Mouse (Mus musculus) midbrain, embryonic 10.5 days (tissue): ENCODE data around the gene Efcab12. TPM values are rescaled to one million over a fixed set of nuclear protein-coding genes. Genes with fewer than 3 reads are reported as not detected.
"Not testable (repeated sequence)": the region's sequence is repeated elsewhere in the genome, so short reads cannot be mapped to it uniquely, and the experiment has no call there.

Source experiments
- DNase-seq: peaks from one replicate; pipeline ENCODE4 v3.0.0-alpha.2; 2017; ENCODE audit warnings: low spot score
- H3K27ac ChIP-seq: fragments of 300-500 bp; sonication (generic); replicated peaks from 2 replicates; pipeline ENCODE4 v1.5.1; 2016; ENCODE audit warnings: mild to moderate bottlenecking
- H3K27me3 ChIP-seq: fragments of 300-500 bp; sonication (generic); 2 replicates; pipeline ENCODE4 v1.6.1; 2016; ENCODE audit warnings: low read depth, mild to moderate bottlenecking; ENCODE audit not compliant: poor library complexity, severe bottlenecking
- H3K36me3 ChIP-seq: fragments of 300-500 bp; sonication (generic); 2 replicates; pipeline ENCODE4 v1.6.1; 2016; ENCODE audit warnings: mild to moderate bottlenecking, moderate library complexity
- H3K4me1 ChIP-seq: fragments of 300-500 bp; sonication (generic); 2 replicates; pipeline ENCODE4 v1.6.1; 2016
- H3K4me3 ChIP-seq: fragments of 300-500 bp; sonication (generic); 2 replicates; pipeline ENCODE4 v1.5.1; 2016; ENCODE audit warnings: mild to moderate bottlenecking, moderate library complexity
- H3K9me3 ChIP-seq: fragments of 300-500 bp; sonication (generic); replicated peaks from 2 replicates; pipeline ENCODE4 v1.6.1; 2016; ENCODE audit warnings: mild to moderate bottlenecking
- WGBS: fragments of 180-500 bp; shearing (Covaris S2); methylation state at CpG from one replicate; pipeline ENCODE4 v1.1.7; 2016; 5-methylcytosine and 5-hydroxymethylcytosine counted together
- polyA plus RNA-seq: library from polyadenylated mRNA; unstranded; fragments of >200 nt; fragmentation: Nextera tagmentation; extraction: Ambion mirVana; gene quantifications from 2 replicates; pipeline ENCODE4 v1.2.1, GENCODE M21; 2016

Efcab12 gene
- polyA plus RNA-seq, 1 experiment from 2014 or later, result 1.7 TPM

DNA sequence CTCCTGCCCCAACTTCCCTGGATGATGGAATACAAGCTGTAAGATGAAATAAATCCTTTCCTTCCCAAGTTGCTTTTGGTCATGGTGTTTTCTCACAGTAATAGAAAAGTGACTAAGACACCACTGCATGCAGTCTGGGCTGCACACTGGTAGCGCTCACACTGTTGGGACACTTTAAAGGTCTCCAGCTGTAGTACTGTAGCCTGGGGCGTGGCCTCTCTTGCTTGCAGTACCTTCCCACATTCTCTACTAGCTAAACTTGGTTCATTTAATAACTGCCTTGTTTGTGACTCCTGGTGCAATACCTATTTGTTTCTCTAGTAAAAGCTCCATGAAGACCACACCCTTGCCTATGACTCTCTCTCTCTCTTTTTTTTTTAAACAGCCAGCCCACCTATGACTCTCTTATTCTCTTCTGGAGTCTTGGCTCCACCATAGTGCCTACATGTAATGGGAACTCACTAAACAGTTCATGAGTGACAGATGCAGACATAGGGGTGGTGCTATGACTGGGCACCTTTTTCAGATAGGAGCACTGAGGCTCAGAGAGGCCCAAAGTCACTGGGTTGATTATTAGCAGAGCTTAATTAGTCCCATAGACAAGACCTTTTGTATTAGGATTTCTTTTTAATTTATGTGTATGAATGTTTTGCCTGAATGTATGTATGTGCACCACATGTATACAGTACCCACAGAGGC lies 5.9 kb downstream of the Efcab12 start:
- WGBS, result 93% methylated on average over 2 of the region's 2 CpGs
- Histone ChIP-seq H3K9me3 (no peaks in the 10 kb centered on the region), H3K27ac (no peak overlapping the region), H3K4me1 (peaks cover 1% of the 10 kb centered on the region), H3K27me3 (no peaks in the 10 kb centered on the region), H3K36me3 (0 out of 2 replicates have a peak, but pooled peaks cover 3% of the 10 kb centered on the region), H3K4me3 (no peak overlapping the region)
- DNase-seq, result no peak

DNA sequence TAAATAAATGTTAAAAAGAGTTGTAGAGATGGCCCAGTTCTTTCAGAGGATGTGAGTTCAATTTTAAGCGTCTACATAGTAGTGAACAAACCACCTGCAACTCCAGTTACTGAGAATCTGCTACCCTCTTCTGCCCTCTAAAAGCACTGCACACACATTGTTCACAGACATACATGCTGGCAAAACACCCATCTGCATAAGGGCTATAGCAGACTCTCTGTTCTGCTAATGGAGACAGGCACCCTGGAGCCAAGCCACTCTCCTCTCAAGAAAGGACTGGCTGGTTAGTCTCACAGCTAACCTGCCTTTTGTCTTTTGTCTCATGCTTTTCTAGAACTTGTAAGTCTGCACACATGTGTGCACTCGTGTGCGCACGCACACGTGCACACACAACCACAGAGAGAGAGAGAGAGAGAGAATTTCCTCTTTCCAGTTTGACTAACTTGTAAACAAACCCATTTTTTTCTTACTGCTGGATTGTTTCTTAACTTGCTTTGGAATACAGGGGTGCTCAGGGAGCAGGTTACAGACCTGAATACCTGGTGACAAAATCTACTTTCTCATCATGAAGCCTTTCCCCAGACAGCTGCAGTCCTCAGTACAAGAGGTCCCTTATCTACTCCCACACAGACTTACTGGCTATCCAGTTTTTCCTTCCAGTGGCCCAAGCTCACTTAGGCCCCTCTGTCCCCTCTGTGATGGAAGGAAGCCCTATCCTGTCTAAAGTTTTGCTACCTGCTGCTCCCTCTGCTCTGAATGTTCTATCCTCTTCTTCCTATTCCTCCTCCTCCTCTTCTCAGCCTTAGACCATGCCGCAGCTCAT lies 7.2 kb downstream of the Efcab12 start:
- WGBS, result 84% methylated on average over 6 of the region's 6 CpGs
- Histone ChIP-seq H3K9me3 (no peaks in the 10 kb centered on the region), H3K36me3 (0 out of 2 replicates have a peak, but pooled peaks cover 3% of the 10 kb centered on the region), H3K27me3 (no peaks in the 10 kb centered on the region), H3K27ac (no peak overlapping the region), H3K4me3 (no peak overlapping the region), H3K4me1 (no peaks in the 10 kb centered on the region)
- DNase-seq, result no peak

DNA sequence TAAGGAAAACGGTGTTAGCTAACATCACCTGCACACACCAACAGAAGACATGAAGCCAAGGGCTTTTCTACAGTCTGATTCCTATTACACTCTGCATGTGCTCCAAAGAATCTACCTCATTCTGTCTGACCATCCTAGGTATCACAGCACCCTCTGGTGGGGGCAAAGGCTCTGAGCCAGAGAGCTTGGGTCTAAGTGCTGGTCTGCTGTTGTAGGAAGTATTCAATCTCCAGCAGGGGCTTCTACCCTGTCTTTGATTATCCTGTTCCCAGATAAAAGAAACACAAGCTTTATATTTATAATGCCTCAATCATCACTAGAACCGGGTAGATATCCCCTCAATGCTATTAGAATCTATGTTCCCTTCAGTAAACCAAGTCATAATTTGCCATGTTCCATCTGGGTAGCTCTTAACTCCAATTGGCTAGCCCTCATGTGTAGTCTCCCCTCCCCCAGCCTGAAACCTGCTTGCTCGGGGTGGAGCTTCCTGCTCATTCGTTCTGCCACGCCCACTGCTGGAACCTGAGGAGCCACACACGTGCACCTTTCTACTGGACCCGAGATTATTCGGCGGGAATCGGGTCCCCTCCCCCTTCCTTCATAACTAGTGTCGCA lies 14.3 kb downstream of the Efcab12 start:
- H3K27me3 ChIP-seq, H3K36me3 ChIP-seq, H3K4me1 ChIP-seq, H3K9me3 ChIP-seq: not testable (repeated sequence)
- Histone ChIP-seq H3K4me3 (peak overlapping the region; percentile 35), H3K27ac (peak overlapping the region; percentile 64)
- peak; percentile 80 for DNase-seq
- WGBS, result 3% methylated on average over 6 of the region's 11 CpGs

DNA sequence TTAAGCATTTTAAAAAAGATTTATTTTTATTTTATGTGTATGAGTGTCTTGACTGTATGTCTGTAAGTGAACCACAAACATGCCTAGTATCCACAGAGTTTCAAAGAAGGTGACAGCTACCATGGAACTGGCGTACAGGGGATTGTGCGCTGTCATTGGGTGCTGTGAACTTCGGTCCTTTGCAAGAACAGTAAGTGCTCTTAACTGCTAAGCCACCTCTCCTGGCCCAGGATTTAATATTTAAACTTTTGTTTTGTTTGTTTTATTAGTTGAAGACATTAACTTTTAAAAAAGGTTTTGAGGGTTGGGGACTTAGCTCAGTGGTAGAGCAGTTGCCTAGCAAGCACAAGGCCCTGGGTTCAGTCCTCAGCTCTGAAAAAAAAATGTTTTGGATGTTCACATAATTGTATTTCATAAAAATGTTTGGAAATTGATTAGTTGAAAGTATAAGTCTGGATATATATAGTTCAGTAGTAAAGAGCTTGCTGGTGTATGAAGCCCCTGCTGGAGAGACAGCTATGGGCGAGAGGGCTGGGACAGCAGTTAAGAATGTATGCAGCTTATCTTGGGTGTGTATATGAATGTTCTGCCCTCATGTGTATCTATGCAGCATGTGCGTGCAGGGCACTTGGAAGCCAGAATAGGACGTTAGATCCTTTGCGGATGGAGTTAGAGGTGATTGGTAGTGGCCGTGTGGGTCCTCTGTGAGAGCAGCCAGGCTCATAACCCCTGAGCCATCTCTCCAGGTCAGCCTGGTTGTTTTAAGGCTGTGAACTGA lies 16.8 kb downstream of the Efcab12 start:
- no peak overlapping the region for H3K4me3 ChIP-seq
- WGBS, result 87% methylated on average over 8 of the region's 8 CpGs
- H3K4me1 ChIP-seq, result peaks cover 8% of the 10 kb centered on the region; the same call in 1 of the 2 replicates
- no peaks in the 10 kb centered on the region for H3K36me3 ChIP-seq
- H3K27ac ChIP-seq, result no peak overlapping the region
- H3K9me3 ChIP-seq, result no peaks in the 10 kb centered on the region
- no peaks in the 10 kb centered on the region for H3K27me3 ChIP-seq
- DNase-seq, result no peak

DNA sequence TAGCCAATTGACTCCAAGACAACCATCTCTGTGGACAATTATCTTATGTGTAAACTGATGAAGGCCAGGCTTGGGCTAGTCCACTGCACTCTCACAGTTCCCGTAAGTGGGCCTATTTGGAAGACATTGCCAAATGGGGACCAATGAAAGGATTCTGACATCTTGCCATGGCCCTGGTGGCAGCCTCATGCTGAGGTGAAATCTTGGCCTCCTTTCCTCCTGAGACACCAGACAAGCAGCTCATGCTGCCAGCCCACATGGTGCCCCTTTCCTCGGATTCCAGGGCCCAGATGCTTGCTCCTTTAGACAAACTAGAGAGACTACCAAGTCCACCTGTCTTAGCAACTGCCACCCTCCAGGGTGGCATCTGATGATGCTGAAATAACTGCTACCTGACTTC lies 20.1 kb downstream of the Efcab12 start:
- WGBS, result 75% methylated on average over 2 of the region's 2 CpGs
- Histone ChIP-seq H3K27ac (no peak overlapping the region), H3K9me3 (no peaks in the 10 kb centered on the region), H3K4me1 (peaks cover 9% of the 10 kb centered on the region), H3K4me3 (no peak overlapping the region), H3K27me3 (no peaks in the 10 kb centered on the region), H3K36me3 (no peaks in the 10 kb centered on the region)
- DNase-seq, result no peak

DNA sequence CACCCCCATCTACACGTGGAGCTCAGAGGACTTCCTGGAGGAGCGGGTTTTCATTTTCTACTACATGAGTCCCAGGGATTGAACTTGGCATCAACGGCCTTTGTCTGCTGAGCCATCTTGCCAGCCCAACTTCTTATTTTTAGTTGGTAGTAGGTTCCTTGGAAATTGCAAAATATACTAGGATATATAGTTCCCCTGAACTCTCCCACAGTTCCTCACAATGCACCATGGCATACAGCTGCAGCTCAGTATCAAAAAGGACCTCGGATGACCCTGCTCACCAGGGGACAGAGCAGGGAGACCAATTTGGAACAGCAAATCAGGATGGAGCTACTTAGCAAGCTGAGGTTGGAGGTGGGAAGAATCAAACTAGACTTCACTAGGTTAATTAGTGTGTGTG lies 23.2 kb downstream of the Efcab12 start:
- Histone ChIP-seq H3K27ac (no peak overlapping the region), H3K36me3 (no peaks in the 10 kb centered on the region), H3K4me1 (peaks cover 9% of the 10 kb centered on the region), H3K4me3 (no peak overlapping the region), H3K27me3 (no peaks in the 10 kb centered on the region), H3K9me3 (no peaks in the 10 kb centered on the region)
- 85% methylated on average over 4 of the region's 4 CpGs for WGBS
- no peak for DNase-seq

DNA sequence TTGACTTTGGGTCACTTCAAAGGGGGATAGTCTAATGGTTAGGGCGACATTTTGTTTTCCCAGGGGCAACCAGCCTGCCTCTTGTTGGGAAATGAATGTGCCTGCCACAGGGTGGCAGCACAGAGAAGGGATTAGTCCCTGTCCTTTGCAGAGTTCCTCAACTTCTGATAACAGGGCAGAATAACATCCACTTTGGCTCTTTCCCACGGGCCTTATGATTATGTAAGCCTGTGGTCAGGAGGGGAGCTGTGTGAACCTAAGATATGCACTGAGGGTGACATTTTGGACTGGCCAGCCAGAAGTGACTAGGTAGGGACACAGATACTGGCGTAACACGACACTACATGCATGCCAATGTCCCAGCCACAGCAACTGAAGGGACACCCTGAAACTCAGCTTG lies 24.1 kb downstream of the Efcab12 start:
- H3K9me3 ChIP-seq, result no peaks in the 10 kb centered on the region
- H3K36me3 ChIP-seq, result no peaks in the 10 kb centered on the region
- no peak overlapping the region for H3K4me3 ChIP-seq
- peak; percentile 59 for DNase-seq
- peaks cover 9% of the 10 kb centered on the region for H3K4me1 ChIP-seq
- H3K27ac ChIP-seq, result peak overlapping the region; percentile 39; the same call in 1 of the 2 replicates
- 42% methylated on average over 4 of the region's 4 CpGs for WGBS
- no peaks in the 10 kb centered on the region for H3K27me3 ChIP-seq

DNA sequence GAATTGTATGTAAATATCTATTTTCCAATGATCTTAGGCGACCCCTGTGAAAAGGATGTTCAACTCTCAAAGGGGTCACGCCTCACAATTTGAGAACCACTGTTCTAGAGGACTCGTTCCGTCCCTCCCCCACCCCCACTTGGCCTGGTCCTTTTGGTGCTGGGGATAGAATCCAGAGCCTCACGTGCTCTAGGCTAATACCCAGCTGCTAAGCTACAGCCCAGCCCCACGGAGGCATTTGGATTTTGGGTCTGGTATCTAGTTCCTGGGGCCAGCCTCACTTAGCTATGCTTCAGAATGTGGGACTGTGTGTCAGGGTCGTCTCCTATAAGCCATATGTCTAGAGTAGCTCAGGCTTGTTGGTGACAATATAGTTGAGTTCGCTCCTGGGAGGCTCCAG lies 26.6 kb downstream of the Efcab12 start:
- Histone ChIP-seq H3K27ac (no peak overlapping the region), H3K4me3 (no peak overlapping the region), H3K36me3 (peaks cover 12% of the 10 kb centered on the region), H3K4me1 (peaks cover 17% of the 10 kb centered on the region), H3K9me3 (no peaks in the 10 kb centered on the region), H3K27me3 (no peaks in the 10 kb centered on the region)
- no peak for DNase-seq
- 79% methylated on average over 8 of the region's 8 CpGs for WGBS

DNA sequence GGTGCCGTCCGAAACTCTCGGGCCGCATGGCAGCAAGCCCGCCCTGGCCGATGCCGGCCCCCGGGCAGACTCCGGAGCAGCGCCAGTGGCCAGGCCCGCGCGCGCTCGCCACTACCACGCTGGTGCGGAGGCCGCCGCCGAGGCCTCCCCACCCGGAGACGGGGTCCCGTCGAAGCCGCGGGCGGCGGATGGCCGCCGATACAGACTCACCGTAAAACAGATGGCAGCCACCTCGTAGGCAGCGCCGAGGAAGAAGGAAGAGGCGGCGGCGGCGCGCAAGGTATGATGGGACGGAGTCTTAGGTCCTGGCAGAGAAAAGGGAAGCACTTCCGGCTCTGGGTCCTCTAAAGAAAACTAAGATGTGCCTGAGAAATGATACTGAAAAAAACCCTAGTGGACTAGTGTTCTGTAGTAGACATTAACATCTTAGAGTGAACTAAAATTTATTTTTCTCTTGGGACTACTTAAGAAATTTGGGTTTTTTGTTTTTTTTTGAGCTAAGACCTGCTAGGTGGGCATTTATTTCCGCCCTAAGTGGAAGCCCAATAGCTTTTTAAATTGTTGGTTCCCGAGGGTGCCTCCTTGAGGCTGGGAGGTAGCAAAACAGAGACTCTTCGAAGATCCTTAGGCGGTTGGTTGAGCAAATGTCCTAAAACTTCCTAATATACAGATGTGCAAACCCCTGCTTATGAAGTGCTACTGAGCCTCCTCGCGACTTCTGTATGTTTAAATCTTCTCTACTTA lies 29.6 kb downstream of the Efcab12 start, which contains the start of gene Rpl32:
Rpl32 (minus strand) TSS at position 260 of the 744 bp plus-strand sequence.
- H3K9me3 ChIP-seq, result no peaks in the 10 kb centered on the region
- H3K4me3 ChIP-seq, result peak within 1 kb of the TSS; percentile 98
- WGBS, result under 1% methylated on average over 47 of the region's 47 CpGs
- H3K4me1 ChIP-seq, result peaks cover 19% of the 10 kb centered on the region
- no peaks in the 10 kb centered on the region for H3K27me3 ChIP-seq
- peak; percentile 86 for DNase-seq
- peaks cover 42% of the 10 kb centered on the region for H3K36me3 ChIP-seq
- H3K27ac ChIP-seq, result peak within 1 kb of the TSS; percentile 95

DNA sequence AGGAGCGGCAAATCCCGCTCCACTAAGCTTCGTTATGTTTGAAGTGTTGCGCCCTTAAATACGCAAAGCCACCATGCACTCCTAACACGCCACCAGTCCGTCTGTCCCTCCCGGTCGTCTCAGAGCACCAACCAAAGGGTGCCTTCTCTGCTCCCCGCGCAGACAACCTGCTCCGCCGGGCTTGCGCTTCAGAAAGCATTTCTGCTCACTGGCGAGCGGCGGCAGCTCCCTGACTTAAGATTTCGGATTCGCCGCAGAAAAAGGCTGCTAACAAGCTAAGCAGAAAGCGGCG lies 30.1 kb downstream of the Efcab12 start:
- Histone ChIP-seq H3K36me3 (peaks cover 47% of the 10 kb centered on the region), H3K4me3 (peak overlapping the region; percentile 98), H3K9me3 (no peaks in the 10 kb centered on the region), H3K4me1 (peaks cover 19% of the 10 kb centered on the region), H3K27ac (peak overlapping the region; percentile 95), H3K27me3 (no peaks in the 10 kb centered on the region)
- no peak for DNase-seq
- under 1% methylated on average over 22 of the region's 22 CpGs for WGBS

DNA sequence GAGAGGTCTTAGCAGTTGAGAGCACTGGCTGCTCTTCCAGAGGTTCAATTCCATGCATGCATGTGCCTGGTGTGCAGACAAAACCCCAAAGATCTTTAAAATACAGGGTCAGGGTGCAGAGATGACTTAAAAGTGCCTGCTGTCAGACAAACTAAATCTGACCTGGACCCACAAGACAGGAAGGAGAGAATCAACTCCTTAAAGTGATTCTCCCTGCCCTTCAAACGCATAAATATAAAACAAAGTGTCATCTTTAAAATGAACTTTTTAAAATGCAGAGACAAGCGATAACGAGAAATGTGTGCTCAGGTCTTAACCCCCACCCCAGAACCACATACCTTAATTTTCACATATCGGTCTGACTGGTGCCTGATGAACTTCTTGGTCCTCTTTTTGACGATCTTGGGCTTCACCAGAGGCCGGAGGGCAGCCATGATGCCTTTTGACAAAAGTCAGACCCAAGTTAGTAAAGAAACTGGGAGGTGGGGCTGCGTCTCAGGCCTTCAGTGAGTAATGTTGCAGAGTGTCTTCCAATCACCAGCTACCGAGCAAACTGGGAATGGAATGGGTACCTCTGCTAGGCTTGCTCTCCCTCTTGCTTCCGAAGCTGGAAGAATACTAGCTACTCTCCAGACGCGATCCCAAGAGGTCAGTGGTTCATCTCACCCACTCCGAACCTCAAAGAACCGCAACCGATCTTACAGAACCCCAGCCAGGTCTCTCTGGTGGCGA lies 30.6 kb downstream of the Efcab12 start:
- WGBS, result 5% methylated on average over 15 of the region's 15 CpGs
- H3K27ac ChIP-seq, result peak overlapping the region; percentile 95
- no peaks in the 10 kb centered on the region for H3K27me3 ChIP-seq
- no peaks in the 10 kb centered on the region for H3K9me3 ChIP-seq
- H3K36me3 ChIP-seq, result peaks cover 52% of the 10 kb centered on the region
- H3K4me1 ChIP-seq, result peaks cover 19% of the 10 kb centered on the region
- H3K4me3 ChIP-seq, result peak overlapping the region; percentile 98
- peak; percentile 25 for DNase-seq
